Mouse (Mus musculus) liver, postnatal 0 days (tissue): Measurements from ENCODE around the gene Mcm6. TPM values are rescaled to one million over a fixed set of nuclear protein-coding genes. Genes with fewer than 3 reads are reported as not detected.
A peak's percentile ranks its signal among the peaks of the same experiment; 100 is the strongest.

Experiments used
- ATAC-seq: fragments of 200-750 bp; cut with Nextera tagmentation; 2 replicates; pipeline ENCODE4 v1.8.0; 2017; ENCODE audit warnings: mild to moderate bottlenecking, moderate library complexity
- DNase-seq: peaks from one replicate; pipeline ENCODE4 v3.0.0-alpha.2; 2016
- H3K27ac ChIP-seq: fragments of 300-500 bp; sonication (generic); 2 replicates; pipeline ENCODE4 v1.5.1; 2014; ENCODE audit warnings: antibody characterized with exemption, moderate library complexity, mild to moderate bottlenecking, low read depth
- H3K27me3 ChIP-seq: fragments of 300-500 bp; sonication (generic); 2 replicates; pipeline ENCODE4 v1.6.1; 2014; ENCODE audit warnings: low read length, control low read depth, mixed read lengths; ENCODE audit not compliant: insufficient read depth
- H3K36me3 ChIP-seq: fragments of 300-500 bp; sonication (generic); replicated peaks from 2 replicates; pipeline ENCODE4 v1.6.1; 2014; ENCODE audit warnings: mild to moderate bottlenecking, control low read depth, low read length, moderate library complexity, mixed read lengths; ENCODE audit not compliant: insufficient read depth
- H3K4me1 ChIP-seq: fragments of 300-500 bp; sonication (generic); 2 replicates; pipeline ENCODE4 v1.6.1; 2014; ENCODE audit warnings: antibody characterized with exemption, mild to moderate bottlenecking, control low read depth; ENCODE audit not compliant: insufficient read depth
- H3K4me2 ChIP-seq: fragments of 300-500 bp; sonication (generic); 2 replicates; pipeline ENCODE4 v1.6.1; 2014; ENCODE audit warnings: low read depth, mild to moderate bottlenecking, low read length, moderate library complexity, mixed read lengths
- H3K4me3 ChIP-seq: fragments of 300-500 bp; sonication (generic); 2 replicates; pipeline ENCODE4 v1.5.1; 2014; ENCODE audit warnings: low read depth, low read length
- H3K9ac ChIP-seq: fragments of 300-500 bp; sonication (generic); replicated peaks from 2 replicates; pipeline ENCODE4 v1.6.1; 2014; ENCODE audit warnings: mild to moderate bottlenecking, moderate library complexity
- H3K9me3 ChIP-seq: fragments of 300-500 bp; sonication (generic); 2 replicates; pipeline ENCODE4 v1.6.1; 2016; ENCODE audit warnings: mild to moderate bottlenecking, control low read depth, low read length, mixed read lengths
- CTCF ChIP-seq: sonication (generic); IDR thresholded peaks from 2 replicates; pipeline ENCODE4 v1.5.1; 2016; ENCODE audit warnings: antibody characterized with exemption, low read depth
- EP300 ChIP-seq: IDR thresholded peaks from 2 replicates; pipeline ENCODE4 v1.6.1; 2016; ENCODE audit warnings: antibody characterized with exemption, low read depth, mild to moderate bottlenecking
- WGBS: fragments of 180-500 bp; shearing (Covaris S2); extraction: QIAGEN DNeasy Blood & Tissue Kit; methylation state at CpG from one replicate; pipeline ENCODE4 v1.1.7; 2014; ENCODE audit not compliant: insufficient replicate concordance; 5-methylcytosine and 5-hydroxymethylcytosine counted together
- polyA plus RNA-seq: library from polyadenylated mRNA; unstranded; fragments of >200 nt; fragmentation: Nextera tagmentation; extraction: Ambion mirVana; gene quantifications from 2 replicates; pipeline ENCODE4 v1.2.1, GENCODE M21; 2015

Gene Mcm6
- polyA plus RNA-seq, result 72.3 and 89.1 TPM in 2 replicates

- Histone ChIP-seq H3K27ac (peak within 1 kb of the TSS; percentile 80), H3K27me3 (no peaks in the 10 kb centered on the region), H3K9me3 (no peaks in the 10 kb centered on the region), H3K4me1 (peaks cover 29% of the 10 kb centered on the region), H3K4me2 (peak within 1 kb of the TSS; percentile 83), H3K9ac (peak within 1 kb of the TSS; percentile 82), H3K4me3 (peak within 1 kb of the TSS; percentile 81), H3K36me3 (peaks cover 46% of the 10 kb centered on the region)
- WGBS, result 2% methylated on average over 38 of the region's 38 CpGs
- DNase-seq (peak; percentile 96), ATAC-seq (peak; percentile 95)
- no peak for TF ChIP-seq CTCF
Observed at GRCm38 (mm10) chr1:128359554-128360376, at the start of gene Mcm6. Gene Mcm6 (minus strand): TSS chr1:128359664.

GRCm38 (mm10) chr1:128406846-128407245 lies 47.4 kb upstream of the Mcm6 start:
- no peaks in the 10 kb centered on the region for H3K9me3 ChIP-seq
- WGBS, result 66% methylated on average over 1 of the region's 1 CpGs
- H3K27me3 ChIP-seq, result no peaks in the 10 kb centered on the region
- TF ChIP-seq CTCF (no peak), EP300 (no peak)
- no peak overlapping the region for H3K9ac ChIP-seq
- no peak for DNase-seq
- H3K4me2 ChIP-seq, result no peak overlapping the region
- H3K4me3 ChIP-seq, result no peak overlapping the region
- ATAC-seq, result no peak
- peaks cover 32% of the 10 kb centered on the region for H3K36me3 ChIP-seq
- no peak overlapping the region for H3K27ac ChIP-seq
- peaks cover 11% of the 10 kb centered on the region for H3K4me1 ChIP-seq

GRCm38 (mm10) chr1:128405675-128406074 lies 46.2 kb upstream of the Mcm6 start:
- no peak overlapping the region for H3K9ac ChIP-seq
- H3K36me3 ChIP-seq, result peaks cover 39% of the 10 kb centered on the region
- H3K4me3 ChIP-seq, result no peak overlapping the region
- H3K27ac ChIP-seq, result no peak overlapping the region
- H3K4me2 ChIP-seq, result no peak overlapping the region
- WGBS, result 72% methylated on average over 1 of the region's 1 CpGs
- H3K27me3 ChIP-seq, result no peaks in the 10 kb centered on the region
- ATAC-seq (no peak), DNase-seq (no peak)
- H3K9me3 ChIP-seq, result no peaks in the 10 kb centered on the region
- H3K4me1 ChIP-seq, result peaks cover 11% of the 10 kb centered on the region
- TF ChIP-seq CTCF (no peak), EP300 (no peak)

GRCm38 (mm10) chr1:128405041-128405481 lies 45.6 kb upstream of the Mcm6 start:
- TF ChIP-seq EP300 (no peak), CTCF (no peak)
- H3K9me3 ChIP-seq, result no peaks in the 10 kb centered on the region
- peaks cover 11% of the 10 kb centered on the region for H3K4me1 ChIP-seq
- H3K27me3 ChIP-seq, result no peaks in the 10 kb centered on the region
- H3K36me3 ChIP-seq, result peaks cover 43% of the 10 kb centered on the region
- H3K4me2 ChIP-seq, result no peak overlapping the region
- DNase-seq (no peak), ATAC-seq (no peak)
- H3K9ac ChIP-seq, result no peak overlapping the region
- no peak overlapping the region for H3K4me3 ChIP-seq
- 82% methylated on average over 2 of the region's 2 CpGs for WGBS
- H3K27ac ChIP-seq, result no peak overlapping the region

- no peaks in the 10 kb centered on the region for H3K27me3 ChIP-seq
- ATAC-seq (no peak), DNase-seq (no peak)
- no peak overlapping the region for H3K4me2 ChIP-seq
- H3K9me3 ChIP-seq, result no peaks in the 10 kb centered on the region
- no peak overlapping the region for H3K4me3 ChIP-seq
- H3K9ac ChIP-seq, result no peak overlapping the region
- H3K36me3 ChIP-seq, result peaks cover 49% of the 10 kb centered on the region
- H3K4me1 ChIP-seq, result peaks cover 2% of the 10 kb centered on the region; the same call in 1 of the 2 replicates
- WGBS, result 82% methylated on average over 2 of the region's 2 CpGs
- TF ChIP-seq EP300, result no peak
- no peak for TF ChIP-seq CTCF
- no peak overlapping the region for H3K27ac ChIP-seq
Observed at GRCm38 (mm10) chr1:128400926-128401325, 41.5 kb upstream of the Mcm6 start.

- WGBS, result 82% methylated on average over 5 of the region's 5 CpGs
- no peak for TF ChIP-seq CTCF
- Histone ChIP-seq H3K4me2 (no peak overlapping the region), H3K27ac (no peak overlapping the region), H3K9me3 (no peaks in the 10 kb centered on the region), H3K9ac (no peak overlapping the region), H3K4me3 (no peak overlapping the region), H3K27me3 (no peaks in the 10 kb centered on the region), H3K36me3 (peaks cover 46% of the 10 kb centered on the region), H3K4me1 (peaks cover 2% of the 10 kb centered on the region; the same call in 1 of the 2 replicates)
- ATAC-seq (no peak), DNase-seq (no peak)
Observed at GRCm38 (mm10) chr1:128399941-128400915, 40.8 kb upstream of the Mcm6 start.
